Mouse (Mus musculus): ENCODE measurements around the gene P2ry4.

- TF ChIP-seq CTCF (IDR thresholded peaks at IDR 0.05; ENCODE audit: control insufficient read depth, insufficient read depth, insufficient read length) (no peak), USF1 (IDR thresholded peaks at IDR 0.05; ENCODE audit: low read depth) (no peak), CEBPB (IDR thresholded peaks at IDR 0.05; ENCODE audit: low read depth) (no peak)
Observed at GRCm38 (mm10) chrX:100625146-100625545, 30.5 kb upstream of the P2ry4 start.

All from C2C12 (cell line).